1 mouse cellular context compared by ENCODE assay signal in the genomic region with DNA sequence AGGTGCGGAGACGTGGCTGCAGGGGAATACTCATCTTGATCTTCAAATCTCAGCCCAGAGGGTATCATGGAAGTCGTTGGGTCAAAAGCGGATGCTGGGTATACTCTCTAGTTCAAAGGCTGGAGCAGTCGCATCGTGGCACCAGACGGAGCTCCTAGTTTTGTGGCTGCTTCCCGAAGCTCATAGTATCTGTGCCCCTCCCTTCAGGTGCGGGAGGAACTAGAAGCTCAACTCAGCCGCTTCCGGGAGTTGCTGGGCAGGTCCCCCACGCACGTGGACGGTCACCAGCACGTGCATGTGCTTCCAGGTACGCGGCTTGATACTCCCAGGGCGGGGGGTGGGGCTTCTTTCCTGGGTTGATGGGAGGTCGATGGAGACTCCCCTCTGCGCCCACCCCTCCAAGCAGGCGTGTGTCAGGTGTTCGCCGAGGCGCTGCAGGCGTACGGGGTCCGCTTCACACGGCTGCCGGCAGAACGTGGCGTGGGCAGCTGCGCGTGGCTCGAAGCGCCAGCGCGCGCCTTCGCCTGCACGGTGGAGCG.
TF ChIP-seq lines count a peak whose summit lies in the region.

No protein-coding gene starts in this region.

TF ChIP-seq in ES-E14, 5 proteins besides CTCF, POLR2A, EP300 and RAD21:
- no peak for TF ChIP-seq ZNF384 (IDR thresholded peaks at IDR 0.05; ENCODE audit: low read depth, low read length)
- TF ChIP-seq MAFK (IDR thresholded peaks at IDR 0.05; ENCODE audit: insufficient read depth, low read depth, low read length): no peak
- no peak for TF ChIP-seq ZC3H11A (IDR thresholded peaks at IDR 0.05; ENCODE audit: borderline replicate concordance, low read depth, low read length)
- TF ChIP-seq CHD2 (IDR thresholded peaks at IDR 0.05; ENCODE audit: low read depth, low read length): no peak
- no peak for TF ChIP-seq HCFC1 (IDR thresholded peaks at IDR 0.05; ENCODE audit: borderline replicate concordance, insufficient read depth, low read length)
